Mouse (Mus musculus) heart, postnatal 10 days (tissue): Measurements from ENCODE around the gene Rprd2. TPM values are rescaled to one million over a fixed set of nuclear protein-coding genes. Genes with fewer than 3 reads are reported as not detected.
"Not testable (repeated sequence)": the region's sequence is repeated elsewhere in the genome, so short reads cannot be mapped to it uniquely, and the experiment has no call there.

Experiments
- DNase-seq, 2 experiments: peaks; one replicate each; pipeline ENCODE4 v3.0.0; 2021
- intact Hi-C: fragments of 180-260 bp; cut with DNase I; formaldehyde crosslinking; loops from one replicate; pipeline ENCODE4 v1.15.1; 2025
- total RNA-seq, 2 experiments: library from RNA; stranded (reverse); gene quantifications; 2 replicates each; pipeline ENCODE4 v1.2.3; 2021

Rprd2 gene
- 10 to 100 TPM; 51.4 to 53.4 TPM for total RNA-seq

- peak; percentile 83 to 85 for DNase-seq
- intact Hi-C loops = loop anchor here (5.0 kb wide), 1 partner anchor 131 kb away; the partner anchor contains the start of gene Adamtsl4
Measured at GRCm38 (mm10) chr3:95818571-95819288, at the start of gene Rprd2. Gene Rprd2, minus strand, starts transcription at chr3:95818863.

GRCm38 (mm10) chr3:95867408-95867807 is 48.7 kb upstream of the Rprd2 start:
- intact Hi-C loops = no loop called here
- no peak for DNase-seq

GRCm38 (mm10) chr3:95866071-95866470 is 47.4 kb upstream of the Rprd2 start:
- intact Hi-C loops = no loop called here
- no peak for DNase-seq

GRCm38 (mm10) chr3:95865571-95865970 is 46.9 kb upstream of the Rprd2 start:
- DNase-seq = no peak
- intact Hi-C loops = no loop called here

GRCm38 (mm10) chr3:95865050-95865449 is 46.4 kb upstream of the Rprd2 start:
- DNase-seq = peak; percentile 20 to 41
- intact Hi-C loops = no loop called here

- no peak for DNase-seq
- intact Hi-C loops = loop anchor here (2.0 kb wide), 1 partner anchor 189 kb away; no protein-coding TSS in a partner anchor
Measured at GRCm38 (mm10) chr3:95863578-95863977, 44.9 kb upstream of the Rprd2 start.

- intact Hi-C loops = loop anchor here (1.0 to 2.0 kb wide), 4 partner anchors 21 to 191 kb away; partner anchors contain the start of gene Ciart
Measured at GRCm38 (mm10) chr3:95861796-95862195, 43.1 kb upstream of the Rprd2 start.

GRCm38 (mm10) chr3:95861216-95861615 is 42.6 kb upstream of the Rprd2 start:
- DNase-seq = peak in 1 of 2 experiments; percentile 34
- intact Hi-C loops = loop anchor here (2.0 kb wide), 1 partner anchor 100 kb away; no protein-coding TSS in a partner anchor

More at GRCm38 (mm10) chr3:95861796-95862195, 43.1 kb upstream of the Rprd2 start:
- DNase-seq = peak; percentile 89 to 94

GRCm38 (mm10) chr3:95860323-95860722 is 41.7 kb upstream of the Rprd2 start:
- no peak for DNase-seq
- intact Hi-C loops = loop anchor here (2.0 kb wide), 1 partner anchor 100 kb away; no protein-coding TSS in a partner anchor

GRCm38 (mm10) chr3:95858278-95858677 is 39.6 kb upstream of the Rprd2 start:
- intact Hi-C loops, DNase-seq: not testable (repeated sequence)

- intact Hi-C loops, DNase-seq: not testable (repeated sequence)
Measured at GRCm38 (mm10) chr3:95857050-95857449, 38.4 kb upstream of the Rprd2 start.

- DNase-seq = no peak
- intact Hi-C loops = no loop called here
Measured at GRCm38 (mm10) chr3:95856115-95856514, 37.5 kb upstream of the Rprd2 start.

- peak; percentile 97 for DNase-seq
- intact Hi-C loops = no loop called here
Measured at GRCm38 (mm10) chr3:95855502-95856089, 36.9 kb upstream of the Rprd2 start, which contains the start of gene Prpf3. Gene Prpf3, minus strand, starts transcription at chr3:95855885.

- intact Hi-C loops = no loop called here
- no peak for DNase-seq
Measured at GRCm38 (mm10) chr3:95851317-95851716, 32.7 kb upstream of the Rprd2 start.

- DNase-seq = peak in 1 of 2 experiments; percentile 20
Measured at GRCm38 (mm10) chr3:95850611-95851010, 31.9 kb upstream of the Rprd2 start.

GRCm38 (mm10) chr3:95842503-95843214 is 24.0 kb upstream of the Rprd2 start:
- intact Hi-C loops = no loop called here
- no peak for DNase-seq

More at GRCm38 (mm10) chr3:95850611-95851010, 31.9 kb upstream of the Rprd2 start:
- intact Hi-C loops = no loop called here

- intact Hi-C loops = loop anchor here (10.0 kb wide), 1 partner anchor 494 kb away; no protein-coding TSS in a partner anchor
- DNase-seq = no peak
Measured at GRCm38 (mm10) chr3:95839250-95839649, 20.6 kb upstream of the Rprd2 start.

GRCm38 (mm10) chr3:95829053-95829452 is 10.4 kb upstream of the Rprd2 start:
- intact Hi-C loops = no loop called here

GRCm38 (mm10) chr3:95826275-95826674 is 7.6 kb upstream of the Rprd2 start:
- intact Hi-C loops = no loop called here
- no peak for DNase-seq

More at GRCm38 (mm10) chr3:95829053-95829452, 10.4 kb upstream of the Rprd2 start:
- no peak for DNase-seq

GRCm38 (mm10) chr3:95820046-95821010 is 1.7 kb upstream of the Rprd2 start:
- intact Hi-C loops = no loop called here

More at GRCm38 (mm10) chr3:95820046-95821010, 1.7 kb upstream of the Rprd2 start:
- no peak for DNase-seq
